ENCODE assay signal across 8 mouse cellular contexts in the genomic region with DNA sequence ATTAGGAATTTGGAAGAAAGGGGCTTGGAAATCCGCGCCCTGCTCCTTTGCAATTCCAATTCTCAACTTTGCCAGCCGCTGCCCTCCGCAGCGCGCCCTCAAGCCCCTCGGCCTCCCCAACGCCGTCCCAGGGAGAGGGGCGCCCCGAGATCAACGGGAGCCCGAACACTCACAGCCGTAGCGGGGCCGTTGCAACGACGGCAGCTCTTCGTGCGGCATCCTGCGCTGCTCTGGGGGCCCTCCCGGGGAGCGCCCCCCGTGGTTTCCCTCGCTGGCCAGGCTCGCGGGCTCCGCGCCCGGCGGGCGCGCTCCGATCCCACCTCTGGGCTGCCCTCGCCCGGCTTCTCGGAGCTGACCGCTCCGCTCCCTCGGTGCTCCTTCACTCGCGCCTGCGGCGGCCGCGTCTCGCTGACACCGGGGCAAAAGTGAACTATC. TPM values are rescaled to one million over a fixed set of nuclear protein-coding genes. Genes with fewer than 3 reads are reported as not detected.
DNase-seq lines count a peak whose midpoint lies in the region; ATAC-seq and TF ChIP-seq lines count a peak whose summit lies in the region.

A gene (minus strand): TSS at position 432 of the 435 bp plus-strand sequence.

- no peak for DNase-seq in left cerebral cortex, adult 2 months (ENCODE audit: extremely low spot score in 1 of 2, low spot score in 2 of 2)
- DNase-seq in left cerebral cortex, adult 9 months (ENCODE audit: low spot score in 2 of 2): no peak
- DNase-seq in adrenal gland, postnatal 25 days: no peak
- peak; percentile 24 to 41 for DNase-seq in layer of hippocampus, postnatal 36 days
- no peak for DNase-seq in midbrain, postnatal 0 days (ENCODE audit: low spot score)
- DNase-seq in embryo, embryonic 9.5 days (ENCODE audit: extremely low spot score): no peak
- DNase-seq in gastrocnemius, postnatal 25 days: no peak

- WGBS in midbrain, postnatal 0 days: 0% methylated on average over 27 of the region's 48 CpGs

- peak within 1 kb of the TSS; percentile 82 for H3K4me2 ChIP-seq in midbrain, postnatal 0 days (ENCODE audit: low read depth, low read length, poor library complexity, severe bottlenecking)

- intact Hi-C loops in left cerebral cortex, adult 2 months (cut with DNase I): loop anchor here (2.0 to 5.0 kb wide), 3 partner anchors 69 to 144 kb away; no protein-coding TSS in a partner anchor

- H3K9me3 ChIP-seq in midbrain, postnatal 0 days (ENCODE audit: low read length): no peaks in the 10 kb centered on the region

- no peak for ATAC-seq in erythroid progenitor cell, adult 5-6 weeks (replicated peaks; ENCODE audit: low FRiP score, poor library complexity, severe bottlenecking)
- ATAC-seq in midbrain, postnatal 0 days (ENCODE audit: low FRiP score): peak; percentile 75

- peak within 1 kb of the TSS; percentile 62 for H3K9ac ChIP-seq in midbrain, postnatal 0 days (replicated peaks; ENCODE audit: low read length, poor library complexity, severe bottlenecking)

- no peaks in the 10 kb centered on the region for H3K27me3 ChIP-seq in midbrain, postnatal 0 days (ENCODE audit: insufficient read depth, low read length)

- H3K27ac ChIP-seq in left cerebral cortex, adult 2 months: peak within 1 kb of the TSS; percentile 61
- H3K27ac ChIP-seq in midbrain, postnatal 0 days (ENCODE audit: low read depth, low read length): peak within 1 kb of the TSS; percentile 43; the same call in 1 of the 2 replicates

- peaks cover 4% of the 10 kb centered on the region; the same call in 1 of the 2 replicates for H3K4me1 ChIP-seq in midbrain, postnatal 0 days (ENCODE audit: insufficient read depth, low read length)

- H3K4me3 ChIP-seq in left cerebral cortex, adult 2 months: peak within 1 kb of the TSS; percentile 87
- peak within 1 kb of the TSS; percentile 73 for H3K4me3 ChIP-seq in midbrain, postnatal 0 days (ENCODE audit: low read depth, low read length)

- no peak for TF ChIP-seq CTCF in left cerebral cortex, adult 2 months (IDR thresholded peaks at IDR 0.05)
- no peak for TF ChIP-seq CTCF in midbrain, postnatal 0 days (IDR thresholded peaks at IDR 0.05)

- no peaks in the 10 kb centered on the region for H3K36me3 ChIP-seq in midbrain, postnatal 0 days (ENCODE audit: insufficient read depth, low read length)

RNA-seq across cellular contexts. Expression of the gene that starts here (rescaled TPM):
- total RNA-seq in left cerebral cortex, adult 2 months (2021): 10 to 100 TPM; 19.1 to 21.5 TPM
- 147 and 157 TPM in 2 replicates for total RNA-seq in adrenal gland, postnatal 25 days (2021)
- 33.5 and 35.3 TPM in 2 replicates for total RNA-seq in erythroid progenitor cell, adult 5-6 weeks (2015; ENCODE audit: low replicate concordance)
- total RNA-seq in erythroid progenitor cell, adult 5-6 weeks (2017; ENCODE audit: low replicate concordance): 39.5 and 43.6 TPM in 2 replicates
- total RNA-seq in layer of hippocampus, postnatal 36 days (2021): 10 to 100 TPM; 86.9 to 92.4 TPM
- total RNA-seq in midbrain, postnatal 0 days (2014; rRNA removed): 5.4 and 5.6 TPM in 2 replicates
- polyA plus RNA-seq in midbrain, postnatal 0 days (2015; fragmentation: Nextera tagmentation; extraction: Ambion mirVana): 1.8 and 2.0 TPM in 2 replicates
- total RNA-seq in gastrocnemius, postnatal 25 days (2021): 1 to 10 TPM; 1.5 to 2.0 TPM

Comparison
In these comparisons a context has a peak if more than half of its experiments do, and no peak if none do; other contexts are left out.
1. DNase-seq: peak in layer of hippocampus, postnatal 36 days (2 of 2); none in left cerebral cortex, adult 2 months (0 of 2), left cerebral cortex, adult 9 months (0 of 2), adrenal gland, postnatal 25 days (single experiment), midbrain, postnatal 0 days (single experiment), embryo, embryonic 9.5 days (single experiment) and gastrocnemius, postnatal 25 days (single experiment).